Mouse (Mus musculus): Measurements from ENCODE around the gene Med7. TPM values are rescaled to one million over a fixed set of nuclear protein-coding genes. Genes with fewer than 3 reads are reported as not detected.

Gene Med7
- polyA plus RNA-seq (2015; fragmentation: Nextera tagmentation; extraction: Ambion mirVana), result 60.8 and 62.0 TPM in 2 replicates

DNA sequence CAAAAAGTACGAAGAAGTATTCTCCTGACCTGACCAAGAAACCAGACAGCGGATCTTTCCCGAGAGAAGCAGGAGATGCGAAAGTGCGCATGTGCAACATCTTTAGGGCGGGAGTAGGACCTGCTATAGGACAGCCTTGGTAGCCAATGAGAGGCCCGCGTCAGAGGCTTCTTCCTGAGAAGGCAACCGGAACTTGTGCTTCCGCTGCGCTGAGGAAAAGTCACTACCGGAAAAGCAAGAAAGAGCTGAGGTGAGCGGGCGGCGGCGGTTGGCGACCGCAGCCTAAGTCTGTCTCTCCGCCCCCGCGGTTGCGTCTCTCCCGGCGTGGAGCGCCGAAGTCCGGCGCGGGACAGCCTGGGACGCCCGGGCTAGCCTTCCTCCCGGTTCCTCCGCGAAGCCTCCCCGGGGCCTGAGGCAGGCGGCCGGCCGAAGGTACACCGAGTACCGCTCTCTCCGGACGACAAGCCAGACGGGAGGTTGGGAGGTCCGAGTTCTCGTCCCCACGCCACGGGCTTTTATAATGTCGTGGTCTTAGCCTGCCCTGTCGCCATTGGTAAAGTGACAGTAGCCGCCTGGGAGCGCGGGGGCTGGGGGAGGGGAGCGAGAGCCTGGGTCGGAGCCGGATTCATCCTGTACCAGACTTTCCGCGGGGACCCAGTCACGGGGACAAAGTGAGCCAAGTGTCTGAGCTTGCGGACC, at the start of gene Med7:
Med7 (plus strand) TSS at position 166 of the 699 bp plus-strand sequence.
- WGBS, result under 1% methylated on average over 59 of the region's 59 CpGs
- H3K4me3 ChIP-seq, result peak within 1 kb of the TSS; percentile 99
- peaks cover 11% of the 10 kb centered on the region for H3K36me3 ChIP-seq
- H3K27me3 ChIP-seq, result 0 out of 2 replicates have a peak, but pooled peaks cover 3% of the 10 kb centered on the region
- H3K9me3 ChIP-seq, result no peaks in the 10 kb centered on the region
- peak; percentile 100 for ATAC-seq (ENCODE audit: low FRiP score, low read depth)
- H3K27ac ChIP-seq (replicated peaks), result peak within 1 kb of the TSS; percentile 91
- H3K9ac ChIP-seq, result peak within 1 kb of the TSS; percentile 91
- peaks cover 12% of the 10 kb centered on the region for H3K4me1 ChIP-seq (replicated peaks)
- peak within 1 kb of the TSS; percentile 94 for H3K4me2 ChIP-seq

DNA sequence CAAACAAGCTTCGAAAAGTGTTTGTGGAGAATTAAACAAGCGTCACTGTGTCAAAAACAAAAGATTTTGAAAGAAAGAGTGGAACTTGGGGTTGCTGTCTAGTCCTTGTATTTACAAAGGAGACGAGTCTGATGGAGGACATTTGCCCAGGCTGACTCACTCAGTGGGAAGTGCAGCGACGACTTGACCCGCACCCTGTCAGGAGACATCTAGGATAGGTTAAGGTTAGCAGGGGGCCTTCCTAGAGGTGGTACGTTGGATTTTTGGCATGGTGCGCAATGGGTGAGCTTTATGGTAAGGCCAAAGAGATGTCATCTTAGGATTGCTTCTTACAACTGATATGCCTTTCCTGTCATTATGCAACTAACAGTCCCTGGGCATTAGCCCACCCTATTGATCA, 49.7 kb upstream of the Med7 start:
- Histone ChIP-seq H3K9me3 (no peaks in the 10 kb centered on the region), H3K4me1 (replicated peaks) (no peaks in the 10 kb centered on the region), H3K4me3 (no peak overlapping the region), H3K9ac (no peak overlapping the region), H3K27me3 (no peaks in the 10 kb centered on the region), H3K4me2 (no peak overlapping the region), H3K27ac (replicated peaks) (no peak overlapping the region), H3K36me3 (no peaks in the 10 kb centered on the region)
- ATAC-seq (ENCODE audit: low FRiP score, low read depth), result no peak
- 92% methylated on average over 8 of the region's 8 CpGs for WGBS

DNA sequence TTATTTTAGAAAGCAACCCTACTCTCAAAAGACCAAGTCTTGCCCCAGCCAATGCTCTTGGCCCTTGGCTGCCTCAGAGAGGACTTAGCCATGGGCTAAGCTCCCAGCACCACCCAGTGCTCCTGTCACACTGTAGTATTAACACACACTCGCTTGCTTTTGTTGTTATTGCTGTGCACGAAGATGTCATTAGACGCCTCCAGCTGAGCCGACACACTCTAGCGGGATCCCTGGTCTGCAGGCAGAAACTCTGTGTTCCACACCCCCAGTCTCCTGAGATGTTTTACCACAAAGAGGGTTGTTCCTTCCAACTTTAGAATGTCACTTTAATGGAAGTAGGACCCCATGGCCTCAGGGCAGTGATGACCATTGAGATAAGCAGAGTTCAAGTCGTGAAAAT, 48.3 kb upstream of the Med7 start:
- Histone ChIP-seq H3K36me3 (no peaks in the 10 kb centered on the region), H3K9me3 (no peaks in the 10 kb centered on the region), H3K4me2 (no peak overlapping the region), H3K4me1 (replicated peaks) (no peaks in the 10 kb centered on the region), H3K27ac (replicated peaks) (no peak overlapping the region), H3K9ac (no peak overlapping the region), H3K27me3 (no peaks in the 10 kb centered on the region), H3K4me3 (no peak overlapping the region)
- no peak for ATAC-seq (ENCODE audit: low FRiP score, low read depth)
- WGBS, result 71% methylated on average over 6 of the region's 6 CpGs

- no peak within 1 kb of the TSS for H3K4me2 ChIP-seq
- WGBS, result 88% methylated on average over 13 of the region's 13 CpGs
- H3K27ac ChIP-seq (replicated peaks), result no peak within 1 kb of the TSS
Measured at GRCm38 (mm10) chr11:46389336-46390117, 47.2 kb upstream of the Med7 start, which contains the start of gene Itk. TSS of gene Itk (minus strand) at chr11:46389515.

DNA sequence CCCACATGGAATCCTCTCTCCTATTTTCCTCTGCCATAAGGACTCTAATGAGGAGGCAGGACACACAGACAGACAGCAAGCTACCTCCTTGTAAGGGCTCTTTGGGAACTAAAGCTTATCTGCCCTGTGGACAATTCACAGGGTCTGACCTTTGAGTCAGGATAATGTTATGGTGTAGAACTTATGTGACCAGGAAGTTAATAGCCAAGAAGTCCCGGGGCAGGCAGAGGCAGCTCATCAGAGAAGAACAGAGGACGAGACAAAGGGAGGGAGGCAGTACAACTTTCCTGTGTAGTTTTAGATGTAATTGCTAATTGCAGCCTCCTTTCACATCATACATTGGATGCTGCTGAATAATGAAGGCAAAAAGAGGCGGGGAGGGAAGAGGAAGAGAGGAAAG, 46.1 kb upstream of the Med7 start:
- H3K27me3 ChIP-seq, result no peaks in the 10 kb centered on the region
- H3K36me3 ChIP-seq, result no peaks in the 10 kb centered on the region
- no peak overlapping the region for H3K4me2 ChIP-seq
- H3K4me1 ChIP-seq (replicated peaks), result no peaks in the 10 kb centered on the region
- ATAC-seq (ENCODE audit: low FRiP score, low read depth), result no peak
- H3K9ac ChIP-seq, result no peak overlapping the region
- H3K27ac ChIP-seq (replicated peaks), result no peak overlapping the region
- H3K4me3 ChIP-seq, result no peak overlapping the region
- no peaks in the 10 kb centered on the region for H3K9me3 ChIP-seq
- WGBS, result 50% methylated on average over 3 of the region's 3 CpGs

More at GRCm38 (mm10) chr11:46389336-46390117, 47.2 kb upstream of the Med7 start, which contains the start of gene Itk:
- no peak within 1 kb of the TSS for H3K4me3 ChIP-seq
- H3K4me1 ChIP-seq (replicated peaks), result no peaks in the 10 kb centered on the region
- no peak for ATAC-seq (ENCODE audit: low FRiP score, low read depth)
- H3K9me3 ChIP-seq, result no peaks in the 10 kb centered on the region
- no peaks in the 10 kb centered on the region for H3K27me3 ChIP-seq
- no peaks in the 10 kb centered on the region for H3K36me3 ChIP-seq
- H3K9ac ChIP-seq, result no peak within 1 kb of the TSS

GRCm38 (mm10) chr11:46392890-46393289, 43.8 kb upstream of the Med7 start:
- Histone ChIP-seq H3K36me3 (no peaks in the 10 kb centered on the region), H3K27me3 (no peaks in the 10 kb centered on the region), H3K9me3 (no peaks in the 10 kb centered on the region), H3K9ac (no peak overlapping the region), H3K4me3 (no peak overlapping the region), H3K4me2 (no peak overlapping the region), H3K27ac (replicated peaks) (no peak overlapping the region), H3K4me1 (replicated peaks) (no peaks in the 10 kb centered on the region)
- ATAC-seq (ENCODE audit: low FRiP score, low read depth), result no peak
- WGBS, result 88% methylated on average over 7 of the region's 7 CpGs

- 83% methylated on average over 4 of the region's 4 CpGs for WGBS
- Histone ChIP-seq H3K4me2 (no peak overlapping the region), H3K36me3 (no peaks in the 10 kb centered on the region), H3K9me3 (no peaks in the 10 kb centered on the region), H3K27ac (replicated peaks) (no peak overlapping the region), H3K9ac (no peak overlapping the region), H3K4me3 (no peak overlapping the region), H3K4me1 (replicated peaks) (no peaks in the 10 kb centered on the region), H3K27me3 (no peaks in the 10 kb centered on the region)
- no peak for ATAC-seq (ENCODE audit: low FRiP score, low read depth)
Measured at GRCm38 (mm10) chr11:46393413-46393812, 43.3 kb upstream of the Med7 start.

DNA sequence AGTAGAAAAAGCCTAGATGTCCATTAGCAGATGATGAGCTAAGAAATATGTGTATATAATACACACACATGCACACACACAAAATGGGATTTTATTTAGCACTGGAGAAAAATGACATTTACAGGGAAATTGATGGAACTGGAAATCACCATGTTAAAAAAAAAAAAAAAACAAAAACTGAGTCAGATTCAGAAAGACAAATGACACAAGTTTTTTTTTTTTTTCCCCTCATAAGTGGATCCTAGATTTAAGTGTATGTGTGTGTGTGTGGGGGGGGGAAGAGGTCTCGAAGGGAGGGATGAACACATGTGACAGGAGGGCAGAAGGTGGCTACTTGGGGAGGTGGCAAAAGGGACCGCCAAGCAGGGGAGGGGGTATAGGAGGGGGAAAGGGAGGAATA, 41.6 kb upstream of the Med7 start:
- Histone ChIP-seq H3K27me3 (no peaks in the 10 kb centered on the region), H3K4me1 (replicated peaks) (no peaks in the 10 kb centered on the region), H3K4me3 (no peak overlapping the region), H3K9me3 (no peaks in the 10 kb centered on the region), H3K4me2 (no peak overlapping the region), H3K36me3 (no peaks in the 10 kb centered on the region), H3K27ac (replicated peaks) (no peak overlapping the region), H3K9ac (no peak overlapping the region)
- WGBS, result 78% methylated on average over 2 of the region's 2 CpGs
- ATAC-seq (ENCODE audit: low FRiP score, low read depth), result no peak

DNA sequence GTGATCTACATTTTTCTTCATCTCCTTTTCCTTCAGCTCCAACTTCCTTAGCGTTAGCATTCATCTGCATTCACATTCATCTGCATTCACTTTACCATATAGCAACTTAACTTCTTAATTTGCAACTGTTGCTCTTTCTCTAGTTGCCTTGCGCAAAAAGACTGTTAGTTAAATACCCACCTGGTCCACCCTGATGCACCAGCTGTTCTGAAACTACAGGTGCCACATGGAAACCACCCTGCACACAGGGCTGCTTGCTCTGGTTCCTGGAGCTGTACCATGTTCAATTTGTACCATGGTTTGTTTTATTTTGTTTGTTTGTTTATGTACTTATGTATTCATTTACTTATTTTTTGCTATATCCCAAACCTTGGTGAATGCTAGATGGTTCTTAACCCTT, 41.0 kb upstream of the Med7 start:
- no peaks in the 10 kb centered on the region for H3K27me3 ChIP-seq
- no peak overlapping the region for H3K4me2 ChIP-seq
- H3K9ac ChIP-seq, result no peak overlapping the region
- no peaks in the 10 kb centered on the region for H3K4me1 ChIP-seq (replicated peaks)
- no peaks in the 10 kb centered on the region for H3K9me3 ChIP-seq
- no peaks in the 10 kb centered on the region for H3K36me3 ChIP-seq
- ATAC-seq (ENCODE audit: low FRiP score, low read depth), result no peak
- 95% methylated on average over 2 of the region's 2 CpGs for WGBS
- H3K4me3 ChIP-seq, result no peak overlapping the region
- H3K27ac ChIP-seq (replicated peaks), result no peak overlapping the region

GRCm38 (mm10) chr11:46396167-46396859, 40.4 kb upstream of the Med7 start, which contains the start of gene Fam71b:
TSS of gene Fam71b (plus strand) at chr11:46396559.
- ATAC-seq (ENCODE audit: low FRiP score, low read depth), result no peak
- Histone ChIP-seq H3K9me3 (no peaks in the 10 kb centered on the region), H3K27me3 (no peaks in the 10 kb centered on the region), H3K4me3 (no peak within 1 kb of the TSS), H3K4me2 (no peak within 1 kb of the TSS), H3K9ac (no peak within 1 kb of the TSS), H3K27ac (replicated peaks) (no peak within 1 kb of the TSS), H3K4me1 (replicated peaks) (no peaks in the 10 kb centered on the region), H3K36me3 (no peaks in the 10 kb centered on the region)
- 77% methylated on average over 13 of the region's 13 CpGs for WGBS

DNA sequence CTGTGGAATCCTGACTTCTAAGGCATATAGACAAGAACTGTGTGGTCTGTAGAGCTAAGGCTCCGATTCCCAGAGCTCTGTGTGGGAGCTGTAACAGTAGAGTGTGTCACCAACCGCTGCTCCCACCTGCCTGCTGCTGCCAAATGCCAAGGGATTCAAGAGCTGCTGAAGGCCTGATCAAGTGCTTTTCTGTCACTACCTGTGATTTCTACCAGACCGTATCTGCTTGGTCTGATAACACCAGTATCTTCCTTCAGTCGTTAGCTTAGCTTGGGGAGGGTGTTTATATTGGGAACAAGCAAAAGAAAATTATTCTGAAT, 39.9 kb upstream of the Med7 start:
- Histone ChIP-seq H3K27ac (replicated peaks) (no peak overlapping the region), H3K9ac (no peak overlapping the region), H3K36me3 (no peaks in the 10 kb centered on the region), H3K27me3 (no peaks in the 10 kb centered on the region), H3K4me1 (replicated peaks) (no peaks in the 10 kb centered on the region), H3K9me3 (no peaks in the 10 kb centered on the region), H3K4me2 (no peak overlapping the region), H3K4me3 (no peak overlapping the region)
- no peak for ATAC-seq (ENCODE audit: low FRiP score, low read depth)
- WGBS, result 88% methylated on average over 4 of the region's 4 CpGs

DNA sequence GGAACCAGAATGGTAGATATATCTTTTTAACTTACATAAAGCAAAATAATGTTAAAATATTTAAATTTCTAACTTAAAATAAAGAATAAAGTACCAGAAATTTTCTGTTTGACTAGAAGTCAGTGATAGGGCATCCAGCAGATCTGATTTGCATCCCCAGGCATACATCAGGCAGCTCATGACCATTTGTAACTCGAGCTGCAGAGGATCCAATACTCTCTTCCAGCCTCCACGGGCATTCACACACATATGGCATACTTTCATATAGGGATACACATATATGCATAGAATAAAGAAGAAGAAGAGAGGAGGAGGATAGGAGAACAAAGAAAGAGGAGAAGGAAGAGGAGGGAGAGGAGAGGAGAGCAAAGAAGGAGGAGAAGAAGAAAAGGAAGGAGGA, 38.8 kb upstream of the Med7 start:
- no peak for ATAC-seq (ENCODE audit: low FRiP score, low read depth)

More for the DNA sequence above, 38.8 kb upstream of the Med7 start:
- Histone ChIP-seq H3K36me3 (no peaks in the 10 kb centered on the region), H3K27ac (replicated peaks) (no peak overlapping the region), H3K4me2 (no peak overlapping the region), H3K4me3 (no peak overlapping the region), H3K27me3 (no peaks in the 10 kb centered on the region), H3K9ac (no peak overlapping the region), H3K9me3 (no peaks in the 10 kb centered on the region), H3K4me1 (replicated peaks) (no peaks in the 10 kb centered on the region)
- 63% methylated on average over 2 of the region's 2 CpGs for WGBS
